Mouse (Mus musculus) hindbrain, embryonic 14.5 days (tissue): Measurements from ENCODE around the gene Sugp2. TPM values are rescaled to one million over a fixed set of nuclear protein-coding genes. Genes with fewer than 3 reads are reported as not detected.
A peak's percentile ranks its signal among the peaks of the same experiment; 100 is the strongest.

ENCODE experiments used
- ATAC-seq: fragments of 200-750 bp; cut with Nextera tagmentation; 2 replicates; pipeline ENCODE4 v1.8.0; 2017; ENCODE audit warnings: moderate number of reproducible peaks, mild to moderate bottlenecking, moderate TSS enrichment, moderate library complexity; ENCODE audit not compliant: low FRiP score
- DNase-seq: peaks from one replicate; pipeline ENCODE4 v3.0.0-alpha.2; 2015; ENCODE audit warnings: low spot score
- H3K27ac ChIP-seq: fragments of 300-500 bp; sonication (generic); 2 replicates; pipeline ENCODE4 v1.5.1; 2014; ENCODE audit warnings: mild to moderate bottlenecking, moderate library complexity
- H3K27me3 ChIP-seq: fragments of 300-500 bp; sonication (generic); 2 replicates; pipeline ENCODE4 v1.6.1; 2014; ENCODE audit warnings: mild to moderate bottlenecking, low read length, mixed read lengths; ENCODE audit not compliant: control insufficient read depth, insufficient read depth
- H3K36me3 ChIP-seq: fragments of 300-500 bp; sonication (generic); replicated peaks from 2 replicates; pipeline ENCODE4 v1.6.1; 2014; ENCODE audit not compliant: control insufficient read depth, insufficient read depth
- H3K4me1 ChIP-seq: fragments of 300-500 bp; sonication (generic); replicated peaks from 2 replicates; pipeline ENCODE4 v1.6.1; 2014; ENCODE audit warnings: antibody characterized with exemption, low read length, mixed read lengths; ENCODE audit not compliant: control insufficient read depth, insufficient read depth
- H3K4me2 ChIP-seq: fragments of 300-500 bp; sonication (generic); replicated peaks from 2 replicates; pipeline ENCODE4 v1.6.1; 2014; ENCODE audit warnings: mild to moderate bottlenecking, moderate library complexity
- H3K4me3 ChIP-seq: fragments of 300-500 bp; sonication (generic); replicated peaks from 2 replicates; pipeline ENCODE4 v1.5.1; 2014; ENCODE audit warnings: mild to moderate bottlenecking, low read length
- H3K9ac ChIP-seq: fragments of 300-500 bp; sonication (generic); 2 replicates; pipeline ENCODE4 v1.6.1; 2014
- H3K9me3 ChIP-seq: fragments of 300-500 bp; sonication (generic); 2 replicates; pipeline ENCODE4 v1.6.1; 2016; ENCODE audit warnings: low read length; ENCODE audit not compliant: control insufficient read depth
- WGBS: fragments of 180-500 bp; shearing (Covaris S2); extraction: QIAGEN DNeasy Blood & Tissue Kit; methylation state at CpG from one replicate; pipeline ENCODE4 v1.1.7; 2014; 5-methylcytosine and 5-hydroxymethylcytosine counted together
- polyA plus RNA-seq: library from polyadenylated mRNA; unstranded; fragments of >200 nt; fragmentation: Nextera tagmentation; extraction: Ambion mirVana; gene quantifications from 2 replicates; pipeline ENCODE4 v1.2.1, GENCODE M21; 2014

The Sugp2 gene
- polyA plus RNA-seq = 77.8 and 78.8 TPM in 2 replicates

DNA sequence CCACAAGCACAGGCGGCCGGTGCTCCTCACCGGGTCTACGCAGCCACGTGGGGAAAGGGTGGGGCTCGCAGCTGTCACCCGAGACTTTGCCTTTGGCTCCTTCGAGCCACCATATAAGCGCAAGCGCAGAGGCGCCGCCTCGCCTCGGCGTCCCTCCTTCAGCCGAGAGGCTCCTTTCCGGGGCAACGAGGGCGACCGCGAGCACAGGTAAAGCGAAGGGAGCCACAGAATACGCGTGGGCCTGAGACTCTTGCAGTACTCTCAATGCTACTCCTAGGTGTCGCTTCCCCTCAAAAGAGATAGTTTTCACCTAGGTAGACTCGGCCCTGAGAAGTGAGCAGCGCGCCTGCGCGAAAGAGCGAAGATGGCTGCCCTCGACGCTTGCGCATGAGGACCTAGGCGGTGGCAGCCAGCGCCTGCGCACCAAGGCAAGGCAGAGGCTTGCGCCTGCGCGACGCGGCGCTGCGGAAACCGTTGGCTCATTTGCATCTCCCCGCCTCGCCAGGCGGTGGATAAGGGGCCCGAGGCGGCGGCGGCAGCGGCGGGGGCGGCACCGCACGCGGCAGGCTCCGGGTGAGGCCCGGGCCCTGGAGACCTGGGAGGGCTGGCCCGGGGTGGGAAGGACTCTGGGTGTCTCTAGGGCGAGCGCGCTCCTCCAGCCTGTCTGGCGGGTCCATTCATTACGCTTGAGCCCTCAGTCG is at the start of gene Sugp2, which contains the start of gene Armc6:
Gene Sugp2, plus strand, starts transcription at position 147 of the 701 bp plus-strand sequence.
Gene Armc6, minus strand, starts transcription at position 387 of the 701 bp plus-strand sequence.
- 0% methylated on average over 65 of the region's 67 CpGs for WGBS

DNA sequence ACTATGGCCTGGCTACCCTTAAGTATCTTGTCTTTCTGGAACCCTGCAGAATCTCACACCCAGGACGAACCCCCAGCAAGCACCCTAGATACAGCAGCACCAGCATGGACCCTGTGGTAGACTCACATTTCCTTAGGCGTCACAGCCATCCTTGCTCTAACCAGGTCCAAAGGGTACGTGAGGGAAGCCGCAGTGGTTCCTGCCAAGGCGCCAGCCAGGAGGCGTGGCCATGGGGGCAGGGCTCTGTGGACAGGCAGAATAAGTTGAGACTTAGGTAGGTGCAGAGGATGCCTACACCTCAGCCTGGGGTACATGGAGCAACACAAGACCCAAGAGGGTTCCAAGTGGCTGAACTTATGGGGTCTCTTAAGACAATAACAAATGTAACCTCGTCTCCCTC is 45.3 kb upstream of the Sugp2 start:
- DNase-seq = no peak
- Histone ChIP-seq H3K27me3 (no peaks in the 10 kb centered on the region), H3K36me3 (peaks cover 16% of the 10 kb centered on the region; the same call in 1 of the 2 replicates), H3K9me3 (no peaks in the 10 kb centered on the region), H3K27ac (no peak overlapping the region), H3K9ac (no peak overlapping the region), H3K4me2 (no peak overlapping the region), H3K4me1 (no peaks in the 10 kb centered on the region), H3K4me3 (no peak overlapping the region)
- no peak for ATAC-seq
- WGBS = 72% methylated on average over 7 of the region's 7 CpGs

More for the DNA sequence above, at the start of gene Sugp2, which contains the start of gene Armc6:
- peak; percentile 98 for DNase-seq
- H3K36me3 ChIP-seq = peaks cover 51% of the 10 kb centered on the region
- peak within 1 kb of the TSS; percentile 85 for H3K9ac ChIP-seq
- peak within 1 kb of the TSS; percentile 90 for H3K27ac ChIP-seq
- H3K4me1 ChIP-seq = peaks cover 17% of the 10 kb centered on the region
- H3K9me3 ChIP-seq = no peaks in the 10 kb centered on the region
- ATAC-seq = peak; percentile 96
- H3K27me3 ChIP-seq = no peaks in the 10 kb centered on the region
- H3K4me3 ChIP-seq = peak within 1 kb of the TSS; percentile 78
- peak within 1 kb of the TSS; percentile 82 for H3K4me2 ChIP-seq

DNA sequence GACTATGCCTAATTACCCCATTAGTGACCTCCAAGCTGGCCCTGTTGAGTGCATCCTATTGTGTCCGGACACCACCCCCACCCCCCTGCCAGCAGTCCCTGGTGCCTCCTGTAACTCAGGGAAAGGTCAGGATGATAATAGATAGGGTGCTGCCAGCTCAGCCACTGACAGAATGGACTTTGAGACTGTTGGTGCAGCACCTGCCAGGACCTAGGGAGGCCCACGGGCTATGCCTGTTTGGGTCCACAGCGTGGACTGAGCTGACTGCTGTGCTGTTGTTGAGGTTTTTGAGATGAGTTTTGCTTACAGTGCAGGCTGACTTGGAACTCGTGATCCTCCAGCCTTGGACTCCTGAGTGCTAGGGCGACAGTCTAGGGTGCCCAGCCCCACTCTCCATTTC is 40.8 kb upstream of the Sugp2 start:
- no peak for DNase-seq
- Histone ChIP-seq H3K4me1 (no peaks in the 10 kb centered on the region), H3K4me2 (no peak overlapping the region), H3K27me3 (no peaks in the 10 kb centered on the region), H3K9ac (no peak overlapping the region), H3K36me3 (peaks cover 16% of the 10 kb centered on the region; the same call in 1 of the 2 replicates), H3K27ac (no peak overlapping the region), H3K4me3 (no peak overlapping the region), H3K9me3 (no peaks in the 10 kb centered on the region)
- no peak for ATAC-seq
- WGBS = 59% methylated on average over 5 of the region's 5 CpGs

DNA sequence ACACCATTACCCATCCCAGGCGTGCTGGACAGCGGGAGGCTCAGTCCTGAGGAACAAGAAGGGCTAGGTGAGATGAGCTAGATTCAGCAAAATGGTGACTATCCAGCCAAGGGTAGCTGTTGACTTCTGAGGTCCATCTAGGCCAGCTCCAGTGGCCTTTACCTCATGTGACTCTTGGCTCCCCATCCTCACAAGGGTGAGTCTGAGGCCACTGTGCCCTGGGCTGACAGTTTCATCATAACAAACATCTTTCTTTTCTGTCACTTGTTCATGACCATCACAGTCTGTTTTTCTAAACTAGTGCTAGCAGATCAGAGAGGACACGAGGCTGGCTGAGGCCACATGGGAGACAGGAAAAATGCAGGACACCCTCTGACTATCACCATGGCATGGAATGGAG is 39.8 kb upstream of the Sugp2 start:
- 96% methylated on average over 3 of the region's 3 CpGs for WGBS
- Histone ChIP-seq H3K4me3 (no peak overlapping the region), H3K36me3 (peaks cover 16% of the 10 kb centered on the region; the same call in 1 of the 2 replicates), H3K9ac (no peak overlapping the region), H3K9me3 (no peaks in the 10 kb centered on the region), H3K27me3 (no peaks in the 10 kb centered on the region), H3K27ac (no peak overlapping the region), H3K4me1 (no peaks in the 10 kb centered on the region), H3K4me2 (no peak overlapping the region)
- DNase-seq (no peak), ATAC-seq (no peak)

DNA sequence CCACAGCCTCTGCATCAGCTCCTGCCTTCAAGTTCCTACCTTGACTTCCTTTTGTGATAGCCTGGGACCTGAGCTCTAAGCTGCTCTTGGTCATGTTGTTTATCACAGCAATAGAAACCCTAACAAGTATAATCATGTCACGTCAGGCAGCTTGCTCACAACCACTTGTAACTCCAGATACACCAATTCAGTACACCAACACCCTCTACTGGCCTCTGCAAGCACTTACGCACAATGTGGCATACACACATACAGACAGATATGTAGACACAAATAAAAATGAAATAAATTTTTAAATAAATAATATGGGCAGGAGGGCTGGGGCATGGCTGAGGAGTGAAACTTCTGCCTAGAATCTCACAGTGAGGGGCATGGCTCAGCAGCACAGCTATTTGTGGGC is 38.3 kb upstream of the Sugp2 start:
- peaks cover 16% of the 10 kb centered on the region; the same call in 1 of the 2 replicates for H3K36me3 ChIP-seq
- no peaks in the 10 kb centered on the region for H3K9me3 ChIP-seq
- no peak overlapping the region for H3K27ac ChIP-seq
- WGBS = 85% methylated on average over 2 of the region's 2 CpGs
- H3K4me2 ChIP-seq = no peak overlapping the region
- no peaks in the 10 kb centered on the region for H3K4me1 ChIP-seq
- H3K9ac ChIP-seq = no peak overlapping the region
- H3K27me3 ChIP-seq = no peaks in the 10 kb centered on the region
- no peak for ATAC-seq
- H3K4me3 ChIP-seq = no peak overlapping the region
- no peak for DNase-seq

DNA sequence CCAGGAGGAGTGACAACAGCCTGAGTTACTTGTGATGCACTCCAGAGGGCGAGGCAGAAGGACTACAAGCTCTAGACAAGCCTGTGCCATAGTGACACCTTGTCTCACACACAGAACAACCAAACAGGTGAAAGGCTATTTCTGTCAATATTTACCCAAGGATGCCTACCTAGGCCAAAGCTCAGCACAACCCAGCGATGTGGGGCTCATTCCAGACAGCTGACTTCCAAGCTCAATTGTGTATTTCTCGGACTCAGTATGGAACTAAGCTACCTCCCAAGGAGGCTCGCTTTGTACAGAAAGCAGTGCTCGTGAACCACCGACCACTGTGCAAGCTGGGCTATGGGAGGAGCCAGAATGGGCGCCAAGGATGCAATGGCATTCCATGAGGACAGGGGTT is 36.4 kb upstream of the Sugp2 start:
- ATAC-seq = no peak
- Histone ChIP-seq H3K4me2 (no peak overlapping the region), H3K9me3 (no peaks in the 10 kb centered on the region), H3K9ac (no peak overlapping the region), H3K36me3 (0 out of 2 replicates have a peak, but pooled peaks cover under 1% of the 10 kb centered on the region), H3K27ac (no peak overlapping the region), H3K4me3 (no peak overlapping the region), H3K4me1 (no peaks in the 10 kb centered on the region), H3K27me3 (no peaks in the 10 kb centered on the region)
- no peak for DNase-seq
- 47% methylated on average over 7 of the region's 7 CpGs for WGBS

DNA sequence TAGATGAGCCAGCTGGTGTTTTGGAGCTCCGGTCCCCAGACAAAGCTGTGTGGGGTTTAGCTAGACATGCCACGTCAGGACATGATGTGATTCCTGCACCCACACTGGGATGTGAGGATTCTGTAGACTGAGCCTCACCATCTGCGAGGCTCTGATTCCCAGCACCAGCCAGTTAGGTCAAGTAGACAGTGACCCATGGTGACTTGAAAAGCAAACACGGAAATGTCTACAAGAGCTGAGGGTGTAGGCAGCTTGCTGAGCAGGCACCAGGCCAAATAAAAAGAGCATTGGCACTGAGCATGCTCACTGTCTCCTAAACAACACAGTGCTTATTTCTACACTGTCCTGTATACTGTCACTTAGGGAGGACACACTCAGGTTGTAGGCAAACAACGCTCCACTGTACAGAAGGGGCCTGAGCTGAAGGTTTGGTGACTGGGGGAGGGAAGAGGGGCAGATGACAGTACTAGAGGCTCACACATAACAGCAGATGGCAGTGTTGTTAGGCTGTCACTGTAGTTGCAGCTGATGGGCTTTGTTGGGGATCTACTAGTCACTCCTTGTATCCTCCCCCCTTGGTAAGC is 33.8 kb upstream of the Sugp2 start:
- no peaks in the 10 kb centered on the region for H3K27me3 ChIP-seq
- H3K9ac ChIP-seq = no peak overlapping the region
- H3K4me2 ChIP-seq = no peak overlapping the region
- no peaks in the 10 kb centered on the region for H3K36me3 ChIP-seq
- no peak overlapping the region for H3K27ac ChIP-seq
- ATAC-seq (peak; percentile 41; the same call in 1 of the 2 replicates), DNase-seq (no peak)
- H3K4me1 ChIP-seq = no peaks in the 10 kb centered on the region
- no peaks in the 10 kb centered on the region for H3K9me3 ChIP-seq
- no peak overlapping the region for H3K4me3 ChIP-seq
- WGBS = 74% methylated on average over 5 of the region's 5 CpGs

DNA sequence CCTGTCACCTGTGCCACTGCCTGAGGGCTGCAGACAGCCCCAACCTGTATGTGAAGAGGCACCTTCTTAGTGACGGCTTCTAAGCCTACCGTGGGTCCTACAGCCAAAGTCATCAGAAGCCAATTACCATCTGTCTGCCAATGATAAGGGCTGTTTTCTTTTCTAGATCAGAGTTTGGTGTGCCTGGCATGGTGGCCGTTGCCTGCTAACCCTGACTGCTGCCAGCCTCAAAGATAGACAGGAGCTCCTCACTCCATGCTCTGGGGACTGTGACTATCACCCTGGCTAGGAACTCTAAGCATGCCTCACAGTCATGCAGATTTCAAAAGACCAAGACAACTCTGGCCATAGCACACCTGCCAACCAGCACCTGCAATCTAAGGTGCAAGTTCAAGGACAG is 32.6 kb upstream of the Sugp2 start:
- Histone ChIP-seq H3K4me1 (no peaks in the 10 kb centered on the region), H3K36me3 (no peaks in the 10 kb centered on the region), H3K9me3 (no peaks in the 10 kb centered on the region), H3K27ac (no peak overlapping the region), H3K9ac (no peak overlapping the region), H3K4me2 (no peak overlapping the region), H3K4me3 (no peak overlapping the region), H3K27me3 (no peaks in the 10 kb centered on the region)
- 93% methylated on average over 3 of the region's 3 CpGs for WGBS
- ATAC-seq = no peak
- DNase-seq = no peak

DNA sequence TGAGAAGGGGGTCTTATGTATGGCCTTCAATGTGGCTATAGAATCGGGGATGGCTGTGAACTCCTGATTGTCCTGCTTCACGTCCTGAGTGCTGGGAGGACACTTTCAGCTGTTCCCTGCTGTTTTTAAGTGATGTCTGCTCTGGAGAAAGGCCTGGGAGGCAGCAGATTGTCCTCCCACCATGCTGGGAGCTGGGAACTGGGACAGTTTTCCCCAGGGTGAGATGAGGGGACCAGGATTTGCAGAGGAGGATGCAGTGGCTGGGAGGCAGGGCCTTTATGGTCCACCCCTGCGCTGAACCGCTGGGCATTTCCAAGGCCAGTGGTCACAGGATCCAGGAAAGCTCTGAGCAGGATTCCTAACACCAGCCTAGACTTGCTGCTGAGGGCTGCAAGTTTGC is 31.0 kb upstream of the Sugp2 start:
- Histone ChIP-seq H3K9ac (no peak overlapping the region), H3K4me2 (no peak overlapping the region), H3K4me3 (no peak overlapping the region), H3K27ac (no peak overlapping the region), H3K9me3 (no peaks in the 10 kb centered on the region), H3K27me3 (no peaks in the 10 kb centered on the region), H3K4me1 (no peaks in the 10 kb centered on the region), H3K36me3 (no peaks in the 10 kb centered on the region)
- WGBS = 76% methylated on average over 4 of the region's 4 CpGs
- DNase-seq (no peak), ATAC-seq (no peak)
